Mouse (Mus musculus): ENCODE results near the gene Scarf1. TPM values are rescaled to one million over a fixed set of nuclear protein-coding genes. Genes with fewer than 3 reads are reported as not detected.

Scarf1 gene
- polyA plus RNA-seq, 1 experiment from 2014 or later: 7.1 TPM

- Histone ChIP-seq H3K9me3 (no peaks in the 10 kb centered on the region), H3K27me3 (no peaks in the 10 kb centered on the region), H3K4me3 (no peak overlapping the region), H3K4me1 (peaks cover 3% of the 10 kb centered on the region; the same call in 1 of the 2 replicates), H3K4me2 (no peak overlapping the region), H3K27ac (no peak overlapping the region), H3K9ac (no peak overlapping the region), H3K36me3 (no peaks in the 10 kb centered on the region)
- WGBS: 69% methylated on average over 15 of the region's 15 CpGs
- no peak for ATAC-seq (ENCODE audit: insufficient number of reproducible peaks, low FRiP score, low TSS enrichment, low read depth)
These were observed 6.7 kb downstream of the Scarf1 start for GRCm38 (mm10) chr11:75519834-75520633.

GRCm38 (mm10) chr11:75521609-75522008 lies 8.3 kb downstream of the Scarf1 start:
- ATAC-seq (ENCODE audit: insufficient number of reproducible peaks, low FRiP score, low TSS enrichment, low read depth): no peak
- 86% methylated on average over 4 of the region's 4 CpGs for WGBS

GRCm38 (mm10) chr11:75522793-75523192 lies 9.5 kb downstream of the Scarf1 start:
- Histone ChIP-seq H3K27ac (no peak overlapping the region), H3K4me3 (no peak overlapping the region), H3K27me3 (no peaks in the 10 kb centered on the region), H3K4me1 (peaks cover 3% of the 10 kb centered on the region; the same call in 1 of the 2 replicates), H3K36me3 (no peaks in the 10 kb centered on the region), H3K9me3 (no peaks in the 10 kb centered on the region), H3K4me2 (no peak overlapping the region), H3K9ac (no peak overlapping the region)
- no peak for ATAC-seq (ENCODE audit: insufficient number of reproducible peaks, low FRiP score, low TSS enrichment, low read depth)
- WGBS: 83% methylated on average over 2 of the region's 2 CpGs

More at GRCm38 (mm10) chr11:75521609-75522008, 8.3 kb downstream of the Scarf1 start:
- Histone ChIP-seq H3K4me3 (no peak overlapping the region), H3K36me3 (no peaks in the 10 kb centered on the region), H3K4me1 (peaks cover 3% of the 10 kb centered on the region; the same call in 1 of the 2 replicates), H3K27me3 (no peaks in the 10 kb centered on the region), H3K9me3 (no peaks in the 10 kb centered on the region), H3K9ac (no peak overlapping the region), H3K27ac (no peak overlapping the region), H3K4me2 (no peak overlapping the region)

- WGBS: 81% methylated on average over 15 of the region's 15 CpGs
These were observed 12.3 kb downstream of the Scarf1 start for GRCm38 (mm10) chr11:75525531-75526125.

GRCm38 (mm10) chr11:75526943-75527342 lies 13.6 kb downstream of the Scarf1 start:
- no peak for ATAC-seq (ENCODE audit: insufficient number of reproducible peaks, low FRiP score, low TSS enrichment, low read depth)
- WGBS: 89% methylated on average over 6 of the region's 6 CpGs
- peaks cover 6% of the 10 kb centered on the region for H3K4me1 ChIP-seq
- H3K4me3 ChIP-seq: no peak overlapping the region
- H3K4me2 ChIP-seq: no peak overlapping the region
- H3K9me3 ChIP-seq: no peaks in the 10 kb centered on the region
- no peak overlapping the region for H3K27ac ChIP-seq
- H3K36me3 ChIP-seq: no peaks in the 10 kb centered on the region
- H3K9ac ChIP-seq: no peak overlapping the region
- no peaks in the 10 kb centered on the region for H3K27me3 ChIP-seq

More at GRCm38 (mm10) chr11:75525531-75526125, 12.3 kb downstream of the Scarf1 start:
- no peaks in the 10 kb centered on the region for H3K27me3 ChIP-seq
- H3K4me3 ChIP-seq: no peak overlapping the region
- H3K36me3 ChIP-seq: no peaks in the 10 kb centered on the region
- H3K27ac ChIP-seq: no peak overlapping the region
- 0 out of 2 replicates have a peak overlapping the region, but pooled peaks have one; percentile 14 for H3K9ac ChIP-seq
- no peak for ATAC-seq (ENCODE audit: insufficient number of reproducible peaks, low FRiP score, low TSS enrichment, low read depth)
- no peaks in the 10 kb centered on the region for H3K9me3 ChIP-seq
- H3K4me2 ChIP-seq: no peak overlapping the region
- peaks cover 1% of the 10 kb centered on the region; the same call in 1 of the 2 replicates for H3K4me1 ChIP-seq

- Histone ChIP-seq H3K9me3 (no peaks in the 10 kb centered on the region), H3K4me1 (peaks cover 15% of the 10 kb centered on the region), H3K4me3 (no peak overlapping the region), H3K9ac (no peak overlapping the region), H3K27ac (no peak overlapping the region), H3K27me3 (no peaks in the 10 kb centered on the region), H3K36me3 (no peaks in the 10 kb centered on the region), H3K4me2 (no peak overlapping the region)
- no peak for ATAC-seq (ENCODE audit: insufficient number of reproducible peaks, low FRiP score, low TSS enrichment, low read depth)
- WGBS: 60% methylated on average over 4 of the region's 4 CpGs
These were observed 16.4 kb downstream of the Scarf1 start for GRCm38 (mm10) chr11:75529771-75530170.

GRCm38 (mm10) chr11:75530325-75530724 lies 17.0 kb downstream of the Scarf1 start:
- ATAC-seq (ENCODE audit: insufficient number of reproducible peaks, low FRiP score, low TSS enrichment, low read depth): no peak

GRCm38 (mm10) chr11:75530845-75531373 lies 17.6 kb downstream of the Scarf1 start:
- Histone ChIP-seq H3K4me3 (peak overlapping the region; percentile 62), H3K9ac (peak overlapping the region; percentile 37), H3K27ac (peak overlapping the region; percentile 62; the same call in 1 of the 2 replicates), H3K27me3 (no peaks in the 10 kb centered on the region), H3K4me2 (peak overlapping the region; percentile 98), H3K36me3 (no peaks in the 10 kb centered on the region), H3K4me1 (peaks cover 15% of the 10 kb centered on the region), H3K9me3 (no peaks in the 10 kb centered on the region)
- under 1% methylated on average over 31 of the region's 31 CpGs for WGBS
- no peak; the same call in 1 of the 2 replicates for ATAC-seq (ENCODE audit: insufficient number of reproducible peaks, low FRiP score, low TSS enrichment, low read depth)

More at GRCm38 (mm10) chr11:75530325-75530724, 17.0 kb downstream of the Scarf1 start:
- peak overlapping the region; percentile 98 for H3K4me2 ChIP-seq
- H3K27me3 ChIP-seq: no peaks in the 10 kb centered on the region
- H3K9ac ChIP-seq: peak overlapping the region; percentile 37
- H3K27ac ChIP-seq: no peak overlapping the region
- H3K36me3 ChIP-seq: no peaks in the 10 kb centered on the region
- H3K4me3 ChIP-seq: peak overlapping the region; percentile 62
- peaks cover 15% of the 10 kb centered on the region for H3K4me1 ChIP-seq
- H3K9me3 ChIP-seq: no peaks in the 10 kb centered on the region
- under 1% methylated on average over 10 of the region's 10 CpGs for WGBS

- H3K9ac ChIP-seq: peak within 1 kb of the TSS; percentile 37
- WGBS: under 1% methylated on average over 62 of the region's 62 CpGs
These were observed 18.3 kb downstream of the Scarf1 start, which contains the start of gene Slc43a2 for GRCm38 (mm10) chr11:75531469-75532242. Gene Slc43a2 (plus strand): TSS chr11:75531694.

GRCm38 (mm10) chr11:75532340-75533277 lies 19.3 kb downstream of the Scarf1 start:
- Histone ChIP-seq H3K4me1 (peaks cover 15% of the 10 kb centered on the region), H3K4me2 (peak overlapping the region; percentile 98), H3K27me3 (no peaks in the 10 kb centered on the region), H3K9me3 (no peaks in the 10 kb centered on the region), H3K4me3 (peak overlapping the region; percentile 62), H3K9ac (peak overlapping the region; percentile 37; the same call in 1 of the 2 replicates), H3K36me3 (no peaks in the 10 kb centered on the region), H3K27ac (peak overlapping the region; percentile 17; the same call in 1 of the 2 replicates)
- WGBS: 13% methylated on average over 38 of the region's 38 CpGs
- ATAC-seq (ENCODE audit: insufficient number of reproducible peaks, low FRiP score, low TSS enrichment, low read depth): no peak

More at GRCm38 (mm10) chr11:75531469-75532242, 18.3 kb downstream of the Scarf1 start, which contains the start of gene Slc43a2:
- Histone ChIP-seq H3K4me3 (peak within 1 kb of the TSS; percentile 62), H3K36me3 (no peaks in the 10 kb centered on the region), H3K4me1 (peaks cover 15% of the 10 kb centered on the region), H3K9me3 (no peaks in the 10 kb centered on the region), H3K4me2 (peak within 1 kb of the TSS; percentile 98), H3K27ac (peak within 1 kb of the TSS; percentile 84), H3K27me3 (no peaks in the 10 kb centered on the region)
- ATAC-seq (ENCODE audit: insufficient number of reproducible peaks, low FRiP score, low TSS enrichment, low read depth): peak; percentile 91
